Mouse (Mus musculus): ENCODE results near the gene Abca4. TPM values are rescaled to one million over a fixed set of nuclear protein-coding genes. Genes with fewer than 3 reads are reported as not detected.

Abca4 gene
- polyA plus RNA-seq (2016; fragmentation: Nextera tagmentation; extraction: Ambion mirVana), result 1.3 and 2.5 TPM in 2 replicates

- Histone ChIP-seq H3K4me1 (peaks cover 48% of the 10 kb centered on the region), H3K9ac (replicated peaks) (0 out of 2 replicates have a peak within 1 kb of the TSS, but pooled peaks have one; percentile 24), H3K27me3 (peaks cover 92% of the 10 kb centered on the region), H3K4me2 (replicated peaks) (peak within 1 kb of the TSS; percentile 44), H3K4me3 (peak within 1 kb of the TSS; percentile 19), H3K27ac (replicated peaks) (no peak within 1 kb of the TSS; the same call in 1 of the 2 replicates), H3K9me3 (no peaks in the 10 kb centered on the region), H3K36me3 (no peaks in the 10 kb centered on the region)
- ATAC-seq (ENCODE audit: low FRiP score, low read depth), result 0 out of 2 replicates have a peak, but pooled peaks have one; percentile 4
- whole genome bisulfite sequencing, result 2% methylated on average over 26 of the region's 26 CpGs
Observed at GRCm38 (mm10) chr3:122043799-122044547, at the start of gene Abca4. TSS of gene Abca4 (plus strand) at chr3:122044443.

DNA sequence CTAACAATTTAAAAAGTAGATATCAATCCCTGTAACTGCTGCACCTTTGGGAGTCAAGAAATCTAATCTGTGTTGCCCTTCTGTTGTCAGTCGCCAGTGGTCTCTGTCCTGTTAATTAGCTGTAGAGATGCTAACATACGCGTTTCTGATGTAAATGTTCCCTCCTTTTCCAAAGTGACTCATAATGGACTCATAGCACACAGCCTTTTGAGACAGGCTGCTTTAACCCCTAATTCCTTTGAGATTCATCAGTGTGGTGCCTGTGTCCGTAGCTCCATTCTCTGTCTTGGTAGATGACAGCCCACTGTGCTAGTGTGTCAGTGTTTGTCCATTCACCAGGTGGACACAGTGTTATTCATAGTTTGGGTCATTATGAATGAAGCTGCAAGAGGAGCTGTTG lies 49.1 kb upstream of the Abca4 start:
- H3K27me3 ChIP-seq, result no peaks in the 10 kb centered on the region
- no peak for ATAC-seq (ENCODE audit: low FRiP score, low read depth)
- H3K9ac ChIP-seq (replicated peaks), result no peak overlapping the region
- H3K36me3 ChIP-seq, result no peaks in the 10 kb centered on the region
- no peak overlapping the region for H3K27ac ChIP-seq (replicated peaks)
- H3K4me3 ChIP-seq, result no peak overlapping the region
- no peak overlapping the region for H3K4me2 ChIP-seq (replicated peaks)
- WGBS, result 70% methylated on average over 4 of the region's 4 CpGs
- H3K4me1 ChIP-seq, result no peaks in the 10 kb centered on the region
- H3K9me3 ChIP-seq, result no peaks in the 10 kb centered on the region

DNA sequence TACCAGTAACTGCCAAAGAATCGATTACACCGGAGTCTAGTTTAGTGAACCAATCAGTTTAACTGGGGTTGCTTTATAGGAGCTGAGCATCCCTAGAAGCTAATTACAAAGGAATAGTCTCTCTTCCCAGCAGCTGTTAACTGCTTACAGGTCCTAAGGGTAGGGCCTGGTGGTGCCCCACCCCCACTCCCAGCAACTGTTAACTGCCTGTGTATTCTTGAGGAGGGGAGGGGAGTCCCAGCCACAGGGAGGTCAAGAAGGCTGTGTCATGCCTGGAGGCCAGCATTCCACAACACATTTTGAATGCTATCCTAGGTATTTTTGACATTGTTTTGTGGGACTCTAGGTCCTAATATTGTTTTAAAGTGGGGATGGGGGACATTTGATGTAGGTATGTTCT lies 44.3 kb upstream of the Abca4 start:
- Histone ChIP-seq H3K4me2 (replicated peaks) (no peak overlapping the region), H3K4me1 (no peaks in the 10 kb centered on the region), H3K27ac (replicated peaks) (no peak overlapping the region), H3K36me3 (no peaks in the 10 kb centered on the region), H3K9me3 (no peaks in the 10 kb centered on the region), H3K27me3 (no peaks in the 10 kb centered on the region), H3K9ac (replicated peaks) (no peak overlapping the region), H3K4me3 (no peak overlapping the region)
- no peak for ATAC-seq (ENCODE audit: low FRiP score, low read depth)
- 94% methylated on average over 2 of the region's 2 CpGs for WGBS

DNA sequence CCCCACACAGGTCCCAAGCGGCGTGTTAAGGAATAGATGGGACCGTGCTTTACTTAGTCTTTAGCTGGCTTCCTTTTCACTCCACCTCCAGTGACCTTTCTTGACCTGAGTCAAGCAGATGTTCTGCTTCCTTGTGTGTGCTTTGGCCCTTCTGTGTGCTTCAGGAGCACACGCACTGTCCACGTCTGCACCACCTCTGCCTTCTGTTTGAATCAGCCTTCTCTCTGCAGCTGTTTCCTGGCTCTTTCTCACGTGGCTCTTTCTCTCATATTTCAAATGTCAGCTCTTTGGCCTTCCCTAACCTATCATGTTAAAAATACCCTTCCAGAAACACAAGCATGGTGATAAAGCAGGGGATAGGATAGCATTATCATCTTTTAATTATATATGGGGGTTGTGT lies 42.7 kb upstream of the Abca4 start:
- Histone ChIP-seq H3K4me3 (no peak overlapping the region), H3K9ac (replicated peaks) (no peak overlapping the region), H3K4me1 (no peaks in the 10 kb centered on the region), H3K27me3 (no peaks in the 10 kb centered on the region), H3K36me3 (no peaks in the 10 kb centered on the region), H3K27ac (replicated peaks) (no peak overlapping the region), H3K4me2 (replicated peaks) (no peak overlapping the region), H3K9me3 (no peaks in the 10 kb centered on the region)
- no peak for ATAC-seq (ENCODE audit: low FRiP score, low read depth)
- 74% methylated on average over 6 of the region's 6 CpGs for WGBS

DNA sequence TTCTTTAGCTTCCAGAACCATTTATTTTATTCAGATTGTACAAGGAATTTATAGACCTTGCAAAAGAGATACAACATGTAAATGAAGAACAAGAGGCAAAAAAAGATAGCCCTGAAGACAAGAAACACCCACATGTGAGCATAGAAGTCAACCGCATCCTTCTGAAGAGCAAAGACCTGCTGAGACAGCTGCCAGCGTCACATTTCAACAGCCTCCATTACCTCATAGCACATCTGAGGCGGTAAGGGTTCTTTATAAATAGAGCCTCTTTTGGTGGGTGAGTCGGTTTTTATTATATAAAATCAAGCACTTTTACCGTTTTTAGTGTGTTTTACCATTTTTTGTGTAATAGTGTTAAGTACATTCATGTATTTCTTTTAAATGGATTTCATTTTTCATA lies 34.4 kb upstream of the Abca4 start:
- H3K4me2 ChIP-seq (replicated peaks), result no peak overlapping the region
- no peak overlapping the region for H3K4me3 ChIP-seq
- H3K27ac ChIP-seq (replicated peaks), result no peak overlapping the region
- 92% methylated on average over 5 of the region's 5 CpGs for WGBS
- H3K9me3 ChIP-seq, result no peaks in the 10 kb centered on the region
- ATAC-seq (ENCODE audit: low FRiP score, low read depth), result no peak
- H3K9ac ChIP-seq (replicated peaks), result no peak overlapping the region
- H3K36me3 ChIP-seq, result no peaks in the 10 kb centered on the region
- no peaks in the 10 kb centered on the region for H3K27me3 ChIP-seq
- no peaks in the 10 kb centered on the region for H3K4me1 ChIP-seq

DNA sequence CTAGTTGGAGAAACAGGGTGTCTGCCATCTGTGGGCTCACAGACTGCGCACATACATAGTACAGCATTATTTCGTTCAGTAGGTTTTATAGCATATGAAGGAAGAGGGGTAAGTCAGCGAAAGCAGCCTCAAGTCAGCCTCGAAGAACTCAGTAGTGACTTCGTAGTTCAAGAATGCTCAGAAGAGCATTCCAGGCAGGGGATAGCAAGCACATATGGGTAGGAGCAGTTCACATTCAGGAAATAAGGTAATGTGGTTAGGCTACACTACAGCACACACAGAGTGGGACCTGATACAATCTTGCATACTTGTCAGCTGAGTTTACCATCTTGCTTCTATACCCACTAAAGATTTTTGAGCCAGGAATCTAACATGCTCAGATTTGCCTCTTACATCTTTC lies 34.0 kb upstream of the Abca4 start:
- Histone ChIP-seq H3K27me3 (no peaks in the 10 kb centered on the region), H3K4me3 (no peak overlapping the region), H3K9me3 (no peaks in the 10 kb centered on the region), H3K27ac (replicated peaks) (no peak overlapping the region), H3K4me1 (no peaks in the 10 kb centered on the region), H3K4me2 (replicated peaks) (no peak overlapping the region), H3K9ac (replicated peaks) (no peak overlapping the region), H3K36me3 (no peaks in the 10 kb centered on the region)
- no peak for ATAC-seq (ENCODE audit: low FRiP score, low read depth)
- 93% methylated on average over 5 of the region's 5 CpGs for WGBS

DNA sequence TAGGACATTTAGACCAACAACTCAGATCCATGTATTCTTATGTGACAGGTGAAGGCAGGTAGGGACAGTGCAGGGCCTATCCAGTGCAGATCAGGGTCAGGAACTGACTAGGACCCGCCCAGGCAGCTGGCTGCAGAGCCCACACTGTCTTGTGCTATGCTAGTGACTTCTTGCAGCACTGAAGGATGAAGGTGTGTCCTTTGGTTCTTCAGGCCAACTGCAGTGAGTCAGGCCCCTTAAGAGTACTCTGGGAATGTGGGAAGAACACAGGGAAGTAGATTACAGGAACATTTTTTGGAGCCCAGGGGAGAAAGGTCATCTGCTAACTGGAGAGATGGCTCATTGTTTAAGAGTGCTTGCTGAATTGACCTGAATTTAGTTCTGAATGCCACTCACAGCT lies 31.8 kb upstream of the Abca4 start:
- 81% methylated on average over 1 of the region's 1 CpGs for WGBS
- ATAC-seq (ENCODE audit: low FRiP score, low read depth), result no peak

DNA sequence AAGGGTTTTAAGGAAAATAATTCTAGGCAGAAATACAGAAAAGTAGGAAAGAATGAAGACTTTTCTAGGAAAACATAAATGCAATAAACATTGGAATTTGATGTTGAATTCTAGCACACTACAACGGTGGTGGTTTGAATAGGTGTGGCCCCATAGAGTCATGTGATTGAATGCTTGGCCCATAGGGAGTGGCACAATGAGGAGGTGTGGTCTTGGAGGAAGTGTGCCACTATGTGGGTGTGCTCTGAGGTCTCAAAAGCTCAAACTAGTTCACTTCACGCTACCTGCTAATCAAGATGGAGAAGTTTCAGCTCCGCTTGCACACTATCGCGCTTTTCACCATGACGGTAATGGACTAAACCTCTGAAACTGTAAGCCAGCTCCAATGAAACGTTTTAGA lies 25.8 kb upstream of the Abca4 start:
- Histone ChIP-seq H3K27me3 (no peaks in the 10 kb centered on the region), H3K4me1 (no peaks in the 10 kb centered on the region), H3K27ac (replicated peaks) (no peak overlapping the region), H3K36me3 (no peaks in the 10 kb centered on the region), H3K4me2 (replicated peaks) (no peak overlapping the region), H3K9me3 (no peaks in the 10 kb centered on the region), H3K9ac (replicated peaks) (no peak overlapping the region), H3K4me3 (no peak overlapping the region)
- 91% methylated on average over 7 of the region's 7 CpGs for WGBS
- ATAC-seq (ENCODE audit: low FRiP score, low read depth), result no peak

More for the DNA sequence above, 31.8 kb upstream of the Abca4 start:
- no peaks in the 10 kb centered on the region for H3K27me3 ChIP-seq
- H3K36me3 ChIP-seq, result no peaks in the 10 kb centered on the region
- no peak overlapping the region for H3K4me3 ChIP-seq
- no peak overlapping the region for H3K4me2 ChIP-seq (replicated peaks)
- no peaks in the 10 kb centered on the region for H3K9me3 ChIP-seq
- H3K4me1 ChIP-seq, result no peaks in the 10 kb centered on the region
- no peak overlapping the region for H3K27ac ChIP-seq (replicated peaks)
- no peak overlapping the region for H3K9ac ChIP-seq (replicated peaks)

DNA sequence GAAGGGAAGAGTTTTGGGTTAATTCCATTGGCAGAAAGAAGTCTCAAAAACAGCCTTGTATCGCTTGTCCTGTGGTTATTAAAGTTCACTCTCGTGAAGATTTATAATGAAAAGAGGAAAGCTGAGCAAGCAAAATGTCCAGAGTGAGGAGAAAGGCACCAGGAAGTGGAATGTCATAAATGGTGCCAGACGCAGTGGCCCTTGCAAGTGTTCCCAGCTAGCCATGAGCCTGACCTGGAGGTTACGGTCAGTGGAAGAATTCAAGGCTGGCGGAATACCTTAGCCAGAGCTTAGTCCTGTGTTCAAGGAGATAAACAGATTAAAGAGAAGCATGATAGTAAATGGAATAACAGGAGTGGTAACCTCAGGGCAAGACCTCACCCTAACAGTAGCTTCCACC lies 25.1 kb upstream of the Abca4 start:
- Histone ChIP-seq H3K27ac (replicated peaks) (no peak overlapping the region), H3K4me1 (no peaks in the 10 kb centered on the region), H3K9me3 (no peaks in the 10 kb centered on the region), H3K9ac (replicated peaks) (no peak overlapping the region), H3K27me3 (no peaks in the 10 kb centered on the region), H3K36me3 (no peaks in the 10 kb centered on the region), H3K4me3 (no peak overlapping the region), H3K4me2 (replicated peaks) (no peak overlapping the region)
- no peak for ATAC-seq (ENCODE audit: low FRiP score, low read depth)
- WGBS, result 87% methylated on average over 5 of the region's 5 CpGs

GRCm38 (mm10) chr3:122021029-122021652 lies 23.1 kb upstream of the Abca4 start:
- Histone ChIP-seq H3K36me3 (no peaks in the 10 kb centered on the region), H3K27me3 (no peaks in the 10 kb centered on the region), H3K27ac (replicated peaks) (no peak overlapping the region), H3K4me1 (no peaks in the 10 kb centered on the region), H3K9me3 (no peaks in the 10 kb centered on the region), H3K4me2 (replicated peaks) (no peak overlapping the region), H3K9ac (replicated peaks) (no peak overlapping the region), H3K4me3 (no peak overlapping the region)
- 88% methylated on average over 8 of the region's 8 CpGs for WGBS
- no peak for ATAC-seq (ENCODE audit: low FRiP score, low read depth)

- no peak for ATAC-seq (ENCODE audit: low FRiP score, low read depth)
- Histone ChIP-seq H3K9ac (replicated peaks) (no peak overlapping the region), H3K36me3 (no peaks in the 10 kb centered on the region), H3K4me1 (no peaks in the 10 kb centered on the region), H3K27ac (replicated peaks) (no peak overlapping the region), H3K27me3 (no peaks in the 10 kb centered on the region), H3K4me3 (no peak overlapping the region), H3K9me3 (no peaks in the 10 kb centered on the region), H3K4me2 (replicated peaks) (no peak overlapping the region)
- 83% methylated on average over 3 of the region's 3 CpGs for WGBS
Observed at GRCm38 (mm10) chr3:122022355-122022754, 21.9 kb upstream of the Abca4 start.

DNA sequence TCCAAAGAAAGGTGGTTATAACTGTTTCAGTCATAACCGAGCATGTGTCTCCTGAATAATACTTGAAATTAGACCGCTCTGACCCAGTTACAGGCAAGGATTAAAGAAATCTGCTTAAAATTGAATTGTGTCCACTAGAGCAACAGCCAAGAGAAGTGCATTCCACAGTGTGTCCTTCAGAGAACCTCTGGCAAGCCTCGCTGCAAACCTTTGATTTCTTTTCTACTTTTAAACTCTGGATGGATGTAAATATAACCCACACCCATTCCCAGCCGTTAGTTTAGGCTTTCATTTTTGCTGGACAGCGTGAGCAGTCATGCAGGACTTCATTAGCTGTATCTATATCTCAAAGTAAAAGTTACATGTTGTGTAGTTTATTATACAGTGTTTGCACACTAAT lies 17.6 kb upstream of the Abca4 start:
- no peak for ATAC-seq (ENCODE audit: low FRiP score, low read depth)

More for the DNA sequence above, 17.6 kb upstream of the Abca4 start:
- no peak overlapping the region for H3K4me2 ChIP-seq (replicated peaks)
- 74% methylated on average over 5 of the region's 5 CpGs for WGBS
- no peaks in the 10 kb centered on the region for H3K4me1 ChIP-seq
- H3K36me3 ChIP-seq, result no peaks in the 10 kb centered on the region
- H3K27me3 ChIP-seq, result no peaks in the 10 kb centered on the region
- H3K9ac ChIP-seq (replicated peaks), result no peak overlapping the region
- no peaks in the 10 kb centered on the region for H3K9me3 ChIP-seq
- no peak overlapping the region for H3K27ac ChIP-seq (replicated peaks)
- H3K4me3 ChIP-seq, result no peak overlapping the region

Measured in midbrain, embryonic 12.5 days (tissue).